Mouse (Mus musculus) testis, adult 2 months (tissue): ENCODE data around the gene Rbfox2. TPM values are rescaled to one million over a fixed set of nuclear protein-coding genes. Genes with fewer than 3 reads are reported as not detected.
A peak's percentile ranks its signal among the peaks of the same experiment; 100 is the strongest.

Experiments used
- H3K27ac ChIP-seq: fragments of 200-500 bp; 2 replicates; pipeline ENCODE4 v1.5.1; 2012; ENCODE audit warnings: low read depth, low read length; ENCODE audit not compliant: control insufficient read depth, insufficient read depth
- H3K27me3 ChIP-seq: fragments of 200-500 bp; 2 replicates; pipeline ENCODE4 v1.6.1; 2012; ENCODE audit warnings: mild to moderate bottlenecking, low read length, moderate library complexity; ENCODE audit not compliant: control insufficient read depth, insufficient read depth
- H3K36me3 ChIP-seq: fragments of 200-500 bp; 2 replicates; pipeline ENCODE4 v1.6.1; 2012; ENCODE audit warnings: mild to moderate bottlenecking, low read length; ENCODE audit not compliant: control insufficient read depth, insufficient read depth
- H3K4me1 ChIP-seq: fragments of 200-500 bp; 2 replicates; pipeline ENCODE4 v1.6.1; 2012; ENCODE audit warnings: low read length; ENCODE audit not compliant: control insufficient read depth, insufficient read depth
- H3K4me3 ChIP-seq: fragments of 200-500 bp; 2 replicates; pipeline ENCODE4 v1.5.1; 2012; ENCODE audit warnings: low read depth, mild to moderate bottlenecking, low read length, moderate library complexity, mixed read lengths; ENCODE audit not compliant: control insufficient read depth
- CTCF ChIP-seq: fragments of 200-500 bp; IDR thresholded peaks from 2 replicates; pipeline ENCODE4 v1.5.1; 2012; ENCODE audit warnings: low read depth, mild to moderate bottlenecking, inconsistent platforms, low read length, moderate library complexity; ENCODE audit not compliant: control insufficient read depth, insufficient read depth, insufficient replicate concordance
- POLR2A ChIP-seq: fragments of 200-500 bp; IDR thresholded peaks from 2 replicates; pipeline ENCODE4 v1.6.1; 2012; ENCODE audit warnings: low read depth, mild to moderate bottlenecking, inconsistent platforms, low read length, moderate library complexity; ENCODE audit not compliant: control insufficient read depth
- polyA plus RNA-seq: library from polyadenylated mRNA; depleted of rRNA; stranded (reverse); fragments of >200 nt; gene quantifications from 2 replicates; pipeline ENCODE4 v1.2.3, GENCODE M21; 2012; rRNA removed

Gene Rbfox2
- 12.7 and 13.1 TPM in 2 replicates for polyA plus RNA-seq

GRCm38 (mm10) chr15:77306547-77307261, at the start of gene Rbfox2:
Gene Rbfox2 (minus strand): TSS chr15:77307004.
- H3K36me3 ChIP-seq, result no peaks in the 10 kb centered on the region
- H3K27ac ChIP-seq, result peak within 1 kb of the TSS; percentile 91
- peak; percentile 55; the same call in 1 of the 2 replicates for TF ChIP-seq POLR2A
- no peak for TF ChIP-seq CTCF
- H3K27me3 ChIP-seq, result no peaks in the 10 kb centered on the region
- H3K4me3 ChIP-seq, result peak within 1 kb of the TSS; percentile 92
- peaks cover 7% of the 10 kb centered on the region for H3K4me1 ChIP-seq

GRCm38 (mm10) chr15:77356248-77356810, 49.5 kb upstream of the Rbfox2 start:
- TF ChIP-seq POLR2A (no peak), CTCF (no peak)
- H3K27me3 ChIP-seq, result peaks cover 3% of the 10 kb centered on the region; the same call in 1 of the 2 replicates
- H3K27ac ChIP-seq, result no peak overlapping the region
- H3K36me3 ChIP-seq, result no peaks in the 10 kb centered on the region
- H3K4me1 ChIP-seq, result peaks cover 12% of the 10 kb centered on the region
- H3K4me3 ChIP-seq, result no peak overlapping the region

- no peaks in the 10 kb centered on the region for H3K36me3 ChIP-seq
- H3K27me3 ChIP-seq, result peaks cover 3% of the 10 kb centered on the region; the same call in 1 of the 2 replicates
- no peak overlapping the region for H3K4me3 ChIP-seq
- H3K27ac ChIP-seq, result no peak overlapping the region
- no peak for TF ChIP-seq CTCF
- peaks cover 12% of the 10 kb centered on the region for H3K4me1 ChIP-seq
Observed at GRCm38 (mm10) chr15:77354848-77355551, 48.2 kb upstream of the Rbfox2 start.

- peaks cover 11% of the 10 kb centered on the region for H3K4me1 ChIP-seq
- H3K36me3 ChIP-seq, result no peaks in the 10 kb centered on the region
- peaks cover under 1% of the 10 kb centered on the region; the same call in 1 of the 2 replicates for H3K27me3 ChIP-seq
- H3K27ac ChIP-seq, result no peak overlapping the region
- no peak for TF ChIP-seq CTCF
- TF ChIP-seq POLR2A, result no peak
- H3K4me3 ChIP-seq, result no peak overlapping the region
Observed at GRCm38 (mm10) chr15:77354496-77354847, 47.7 kb upstream of the Rbfox2 start.

- Histone ChIP-seq H3K27ac (no peak overlapping the region), H3K4me3 (no peak overlapping the region), H3K36me3 (no peaks in the 10 kb centered on the region), H3K27me3 (no peaks in the 10 kb centered on the region), H3K4me1 (peaks cover 8% of the 10 kb centered on the region)
- TF ChIP-seq POLR2A, result no peak
- no peak for TF ChIP-seq CTCF
Observed at GRCm38 (mm10) chr15:77353764-77354163, 47.0 kb upstream of the Rbfox2 start.

GRCm38 (mm10) chr15:77352863-77353262, 46.1 kb upstream of the Rbfox2 start:
- no peak for TF ChIP-seq CTCF
- TF ChIP-seq POLR2A, result no peak
- Histone ChIP-seq H3K4me1 (peaks cover 3% of the 10 kb centered on the region; the same call in 1 of the 2 replicates), H3K27ac (no peak overlapping the region), H3K36me3 (no peaks in the 10 kb centered on the region), H3K4me3 (no peak overlapping the region), H3K27me3 (no peaks in the 10 kb centered on the region)

GRCm38 (mm10) chr15:77350117-77350516, 43.3 kb upstream of the Rbfox2 start:
- peaks cover 3% of the 10 kb centered on the region; the same call in 1 of the 2 replicates for H3K4me1 ChIP-seq
- H3K36me3 ChIP-seq, result no peaks in the 10 kb centered on the region
- no peaks in the 10 kb centered on the region for H3K27me3 ChIP-seq
- TF ChIP-seq CTCF (no peak), POLR2A (no peak)
- no peak overlapping the region for H3K27ac ChIP-seq
- H3K4me3 ChIP-seq, result no peak overlapping the region
